Mouse (Mus musculus) kidney, postnatal 10 days (tissue): Measurements from ENCODE around the gene Fkbp15.

Experiments used
- DNase-seq: peaks from one replicate; pipeline ENCODE4 v3.0.0; 2021; ENCODE audit warnings: mixed read lengths

Gene Fkbp15

DNA sequence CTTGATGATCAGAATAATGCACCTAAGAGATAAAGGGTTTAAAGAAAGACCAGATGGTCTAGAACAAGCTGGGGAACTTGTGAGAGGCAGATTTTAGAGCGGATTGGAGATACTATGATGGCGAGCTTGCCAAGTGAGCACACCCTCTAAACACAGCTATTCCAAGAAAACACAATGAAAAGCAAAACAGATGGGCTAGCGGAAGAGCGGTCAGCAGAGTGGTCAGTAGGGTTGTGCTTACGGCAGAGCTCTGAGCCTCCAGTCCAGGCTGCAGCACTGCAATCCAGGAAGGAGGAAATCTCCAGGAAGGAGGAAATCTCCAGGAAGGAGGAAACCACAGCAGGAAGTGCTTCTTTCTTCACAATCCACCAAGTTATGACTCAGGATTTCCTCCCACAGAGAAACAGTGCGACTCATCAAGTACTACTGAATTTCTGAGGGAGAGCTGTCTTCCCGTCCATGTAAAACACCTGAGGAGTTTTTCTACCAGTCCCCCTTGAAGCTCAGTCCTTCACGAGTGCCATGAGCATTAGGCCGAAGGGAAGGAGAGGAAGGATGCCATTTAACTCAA is 46.6 kb downstream of the Fkbp15 start:
- no peak for DNase-seq

GRCm38 (mm10) chr4:62312821-62313220 is 47.5 kb downstream of the Fkbp15 start:
- DNase-seq = no peak

DNA sequence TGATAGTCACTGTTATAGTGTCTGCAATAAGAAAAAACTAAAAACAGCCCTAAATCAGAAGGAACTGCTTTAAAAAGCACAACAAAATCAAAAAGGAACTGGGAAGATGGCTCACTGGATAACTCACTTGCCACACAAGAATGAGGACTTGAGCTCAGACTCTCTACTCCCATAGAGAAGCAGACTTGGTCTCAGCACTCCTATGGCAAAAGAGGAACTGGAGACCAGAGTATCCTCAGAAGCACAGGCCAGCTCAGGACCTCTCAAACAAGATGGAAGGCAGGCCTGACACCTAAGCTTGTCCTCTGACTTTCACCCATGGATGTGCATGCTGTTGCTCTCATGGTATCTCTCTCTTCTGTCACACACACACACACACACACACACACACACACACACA is 51.9 kb downstream of the Fkbp15 start:
- no peak for DNase-seq

DNA sequence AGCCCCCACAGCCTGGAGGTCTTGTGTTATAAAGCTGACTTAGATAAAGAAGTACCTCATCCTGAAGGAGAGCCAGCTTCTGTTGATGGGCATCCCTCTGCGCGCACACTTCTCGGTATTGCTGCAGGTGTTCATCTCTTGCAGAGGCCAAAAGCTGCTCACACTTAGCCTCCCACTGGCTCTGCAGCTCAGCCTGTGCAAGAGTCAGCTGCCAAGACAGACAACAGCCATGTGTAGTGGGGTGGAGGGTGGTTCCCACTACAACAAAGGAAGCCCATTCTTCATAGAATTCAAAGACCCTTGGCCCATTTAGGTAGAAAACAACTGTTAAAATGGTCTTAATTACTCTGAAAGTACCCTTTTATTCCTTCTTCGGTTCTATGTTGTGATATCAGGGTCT is 53.5 kb downstream of the Fkbp15 start:
- DNase-seq = no peak

- no peak for DNase-seq
These were observed 54.0 kb downstream of the Fkbp15 start for GRCm38 (mm10) chr4:62306301-62306700.

DNA sequence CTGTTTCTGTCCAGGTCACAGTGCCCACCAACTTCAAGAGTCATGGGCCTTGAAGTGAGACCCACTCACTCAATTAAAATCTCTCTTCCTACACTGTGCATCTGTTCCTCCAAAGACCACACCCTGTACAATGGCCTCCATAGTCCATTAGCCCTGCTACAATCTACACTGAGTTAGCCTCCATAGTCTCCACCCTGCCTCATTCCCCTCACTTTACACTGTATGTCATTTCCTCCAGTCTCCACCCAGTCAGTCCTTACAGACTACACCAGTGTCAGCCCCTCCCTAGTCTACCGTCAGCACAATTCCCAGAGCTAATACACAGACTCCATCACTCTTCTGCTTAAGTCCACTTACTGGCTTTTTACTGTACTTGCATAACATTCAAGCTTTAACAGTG is 57.1 kb downstream of the Fkbp15 start:
- no peak for DNase-seq

DNA sequence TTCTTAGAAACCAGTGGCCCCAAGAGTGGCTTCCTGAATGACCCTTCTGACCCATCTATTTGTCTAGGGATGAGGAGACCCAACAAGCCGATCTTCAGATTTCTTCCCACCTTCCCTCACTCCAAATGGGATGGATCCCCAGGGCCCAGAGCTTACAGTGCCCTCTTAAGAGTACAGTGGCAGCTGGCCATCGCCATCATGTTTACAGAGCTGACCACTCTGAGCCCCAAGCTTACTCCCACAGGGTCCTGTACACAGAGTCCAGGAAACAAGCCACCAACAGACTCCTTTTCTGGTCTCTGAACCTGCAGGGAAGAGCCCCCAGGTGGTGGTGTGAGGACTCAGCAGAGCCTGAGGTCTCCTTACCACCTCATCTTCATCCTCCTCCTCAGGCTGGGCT is 57.6 kb downstream of the Fkbp15 start:
- no peak for DNase-seq

DNA sequence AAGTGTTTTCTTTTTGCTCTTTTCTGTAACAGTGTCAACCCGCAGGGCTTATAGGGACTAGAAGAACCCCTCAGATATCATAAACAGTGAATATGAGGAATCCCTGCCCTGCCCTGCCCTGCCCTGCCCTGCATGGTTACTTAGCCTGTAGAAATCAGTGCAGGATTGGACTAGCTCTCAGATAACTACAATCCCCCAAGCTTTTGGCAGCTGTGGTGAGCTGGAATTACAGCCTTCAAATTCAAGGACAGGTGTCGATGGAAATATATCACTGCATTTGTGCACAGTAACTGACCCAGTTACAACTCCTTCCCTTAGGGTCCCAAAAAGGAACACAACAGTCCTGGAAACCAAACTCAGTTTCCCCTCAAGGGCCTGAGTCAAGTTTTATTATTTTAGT is 60.3 kb downstream of the Fkbp15 start:
- no peak for DNase-seq

DNA sequence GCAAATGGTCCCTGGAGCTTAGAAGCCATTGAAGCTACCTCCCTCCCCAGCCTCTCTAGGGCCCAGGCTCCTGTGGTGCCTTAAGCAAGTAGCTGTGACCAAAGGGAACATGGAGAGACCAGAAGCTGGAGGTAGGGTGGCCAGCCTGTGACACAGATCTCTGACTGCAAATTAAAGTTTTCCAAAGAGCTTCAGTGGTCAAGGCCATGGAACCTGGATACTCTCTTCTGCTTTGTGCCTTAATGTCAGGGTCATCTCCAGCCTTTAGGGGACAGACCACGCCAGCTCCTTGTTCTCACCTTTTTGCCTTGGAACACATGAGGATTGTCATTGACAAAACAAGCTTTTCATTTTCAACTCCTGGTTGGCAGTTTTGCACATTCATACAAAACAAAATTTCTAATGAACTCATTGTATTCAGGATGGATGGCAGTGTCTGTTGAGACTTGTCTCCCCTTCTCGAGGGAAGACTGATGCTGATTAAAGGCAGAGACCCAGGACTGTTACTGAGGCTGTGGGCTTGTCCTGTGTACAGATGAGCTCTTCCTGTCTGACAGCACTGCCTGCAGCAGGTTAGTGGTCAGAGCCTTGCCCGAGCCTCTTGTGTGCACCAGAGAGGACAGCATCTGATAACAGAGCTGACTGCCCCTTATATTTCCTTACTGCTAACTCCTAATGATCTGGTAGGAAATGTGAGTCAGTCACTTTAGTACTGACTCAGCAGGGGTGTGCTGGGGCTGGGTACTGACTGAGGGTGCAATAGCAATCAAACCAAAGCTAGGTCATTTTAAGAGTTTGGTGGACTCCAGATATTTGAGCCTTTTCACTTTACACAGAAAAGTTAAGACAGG is 62.8 kb downstream of the Fkbp15 start:
- DNase-seq = no peak

DNA sequence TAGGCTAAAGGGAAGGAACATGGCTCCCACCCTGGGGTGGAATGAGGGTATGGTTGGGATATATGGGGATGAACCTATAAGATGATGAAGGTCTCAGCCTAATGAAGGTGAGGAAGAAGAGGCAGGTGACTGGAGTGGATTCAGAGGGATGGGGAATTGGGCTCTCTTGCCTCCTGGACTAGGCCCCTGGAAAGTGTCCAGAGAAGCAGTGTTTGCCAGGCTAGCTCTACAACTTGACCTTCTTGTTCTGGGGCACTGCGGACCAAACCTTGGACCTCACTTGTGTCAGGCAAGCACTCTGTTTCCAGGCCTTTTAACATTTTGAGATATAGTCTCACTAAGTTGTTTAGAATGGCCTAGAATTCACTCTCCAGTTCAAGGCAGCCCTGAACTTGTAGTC is 65.6 kb downstream of the Fkbp15 start:
- DNase-seq = no peak

GRCm38 (mm10) chr4:62293219-62293861 is 67.0 kb downstream of the Fkbp15 start:
- DNase-seq = peak; percentile 23

DNA sequence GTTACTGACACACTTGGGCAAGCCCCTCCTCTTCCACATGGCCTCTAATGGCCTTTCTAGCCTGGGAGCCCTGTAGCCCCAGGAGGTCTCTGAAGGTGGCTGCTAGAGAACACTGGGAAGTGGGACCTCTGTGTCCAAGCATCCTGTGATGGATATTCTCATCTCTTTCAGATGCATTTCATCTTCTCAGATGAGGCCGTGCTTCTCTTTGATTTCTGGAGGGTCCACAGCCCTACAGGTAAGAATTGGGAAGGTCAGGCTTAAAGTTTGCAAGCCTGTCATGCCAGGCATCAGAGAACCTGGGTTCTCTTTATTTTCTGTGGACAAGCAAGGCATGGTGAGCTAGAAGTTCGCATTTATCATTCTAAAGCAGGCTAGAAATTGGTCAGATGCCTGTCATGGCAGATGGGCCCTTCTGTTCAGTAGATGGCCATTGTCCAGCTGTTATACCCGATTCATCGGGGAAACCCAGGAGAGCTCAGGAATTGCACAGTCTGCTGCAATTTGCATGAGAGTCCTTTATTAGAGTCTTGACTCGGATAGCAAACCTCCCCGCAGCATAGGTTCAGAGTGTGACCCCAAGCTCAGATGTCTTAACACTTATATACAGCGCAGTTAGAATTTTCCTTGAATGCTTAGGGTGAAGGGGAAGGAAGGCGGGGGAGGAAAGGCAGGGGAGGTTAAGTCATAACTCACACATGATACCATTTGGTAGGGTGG is 67.7 kb downstream of the Fkbp15 start:
- DNase-seq = no peak

DNA sequence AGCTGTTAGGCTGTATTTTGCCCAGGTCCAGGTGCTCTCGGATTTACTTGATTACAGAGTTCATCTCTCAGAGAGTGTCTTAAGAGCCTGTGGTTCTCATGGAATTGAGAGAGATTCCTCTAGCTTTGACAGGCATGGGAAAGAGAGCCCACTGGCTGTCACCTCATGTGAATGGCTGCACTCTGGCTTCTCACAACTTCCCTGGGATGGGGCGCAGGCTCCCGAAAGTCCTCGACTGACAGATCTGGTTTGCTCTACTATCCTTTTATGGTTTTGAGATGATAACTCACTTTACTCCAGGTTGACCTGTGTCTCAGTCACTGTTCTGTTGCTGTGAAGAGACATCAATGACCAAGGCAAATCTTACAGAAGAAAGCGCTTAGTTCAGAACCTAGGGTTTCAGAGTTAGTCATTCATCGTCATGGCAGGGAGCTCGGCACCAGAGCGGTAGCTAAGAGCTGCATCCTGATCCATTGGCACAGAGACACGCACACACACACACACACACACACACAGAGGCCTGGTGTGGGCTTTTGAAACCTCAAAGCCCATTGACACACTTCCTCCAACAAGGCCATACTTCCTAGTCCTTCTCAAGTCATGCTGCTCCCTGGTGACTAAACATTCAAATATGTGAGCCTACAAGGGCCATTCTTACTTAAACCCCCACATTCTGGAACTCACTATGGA is 69.4 kb downstream of the Fkbp15 start:
- no peak for DNase-seq

- no peak for DNase-seq
These were observed 71.1 kb downstream of the Fkbp15 start for GRCm38 (mm10) chr4:62289226-62289625.

- DNase-seq = peak; percentile 33
These were observed 73.1 kb downstream of the Fkbp15 start for GRCm38 (mm10) chr4:62286992-62287900.

- DNase-seq = peak; percentile 88
These were observed 73.9 kb downstream of the Fkbp15 start for GRCm38 (mm10) chr4:62286257-62286991.

- DNase-seq = no peak
These were observed 74.8 kb downstream of the Fkbp15 start for GRCm38 (mm10) chr4:62285576-62285975.

- no peak for DNase-seq
These were observed 77.4 kb downstream of the Fkbp15 start for GRCm38 (mm10) chr4:62282969-62283368.

- DNase-seq = no peak
These were observed 79.0 kb downstream of the Fkbp15 start for GRCm38 (mm10) chr4:62281319-62281718.

GRCm38 (mm10) chr4:62278081-62278480 is 82.3 kb downstream of the Fkbp15 start:
- peak; percentile 34 for DNase-seq

DNA sequence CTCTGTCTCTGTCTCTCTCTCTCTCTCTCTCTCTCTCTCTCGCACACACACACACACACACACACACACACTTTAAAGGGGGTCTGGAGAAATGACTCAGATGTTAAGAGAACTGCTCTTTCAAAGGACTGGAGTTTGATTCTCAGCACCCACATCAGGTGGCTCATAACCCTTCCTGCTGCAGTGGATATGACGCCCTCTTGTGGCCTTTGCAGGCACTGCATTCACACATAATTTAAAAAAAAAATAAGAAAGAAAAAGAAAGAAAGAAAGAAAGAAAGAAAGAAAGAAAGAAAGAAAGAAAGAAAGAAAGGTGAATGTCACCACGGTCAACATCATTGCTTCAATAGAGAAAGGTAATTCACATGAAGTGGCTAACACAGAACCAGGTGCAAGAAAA is 83.1 kb downstream of the Fkbp15 start:
- no peak for DNase-seq
